Mouse (Mus musculus): Measurements from ENCODE around the gene Akr1d1. TPM values are rescaled to one million over a fixed set of nuclear protein-coding genes. Genes with fewer than 3 reads are reported as not detected.

Akr1d1 gene
- polyA plus RNA-seq (2012; rRNA removed) = not detected in 2 replicates

DNA sequence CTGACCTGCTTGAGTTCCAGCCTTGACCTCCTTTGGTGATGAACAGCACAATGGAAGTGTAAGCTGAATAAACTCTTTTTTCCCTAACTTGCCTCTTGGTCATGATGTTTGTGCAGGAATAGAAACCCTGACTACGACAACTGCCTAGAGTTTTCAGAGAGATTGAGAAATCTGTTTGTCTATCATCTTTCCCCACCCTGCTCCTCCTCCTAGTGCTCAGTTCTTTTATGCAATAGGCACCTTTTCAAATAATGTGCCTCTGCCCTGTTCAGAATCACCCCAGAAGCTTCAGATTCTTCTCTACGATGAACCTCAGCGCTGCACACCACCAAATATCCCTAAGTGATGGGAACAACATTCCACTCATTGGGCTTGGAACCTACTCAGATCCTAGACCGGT lies at the start of gene Akr1d1:
Gene Akr1d1, plus strand, starts transcription at position 234 of the 400 bp plus-strand sequence.
- DNase-seq (ENCODE audit: low read depth, low spot score) = no peak
- 95% methylated on average over 4 of the region's 4 CpGs for WGBS

DNA sequence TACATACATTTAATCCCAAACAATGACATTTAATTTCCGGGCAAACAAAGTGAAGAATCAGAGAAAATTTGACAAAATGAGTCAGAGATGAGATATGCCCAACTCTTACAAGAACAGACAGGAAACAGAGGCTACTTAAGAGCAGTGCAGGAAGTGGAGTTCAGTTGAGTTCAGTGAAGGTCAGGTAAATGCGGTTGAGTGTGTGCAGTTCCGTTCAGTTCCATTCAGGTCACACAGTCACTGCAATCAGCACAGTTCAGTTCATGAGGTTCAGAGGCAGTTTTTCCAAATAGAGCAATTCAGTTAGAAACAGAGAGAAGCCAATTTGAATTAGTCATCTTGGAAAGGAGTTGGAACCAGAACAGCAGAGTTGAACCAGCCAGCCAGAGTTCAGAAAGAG lies 48.8 kb upstream of the Akr1d1 start:
- DNase-seq (ENCODE audit: low read depth, low spot score) = no peak
- WGBS = 89% methylated on average over 3 of the region's 3 CpGs

DNA sequence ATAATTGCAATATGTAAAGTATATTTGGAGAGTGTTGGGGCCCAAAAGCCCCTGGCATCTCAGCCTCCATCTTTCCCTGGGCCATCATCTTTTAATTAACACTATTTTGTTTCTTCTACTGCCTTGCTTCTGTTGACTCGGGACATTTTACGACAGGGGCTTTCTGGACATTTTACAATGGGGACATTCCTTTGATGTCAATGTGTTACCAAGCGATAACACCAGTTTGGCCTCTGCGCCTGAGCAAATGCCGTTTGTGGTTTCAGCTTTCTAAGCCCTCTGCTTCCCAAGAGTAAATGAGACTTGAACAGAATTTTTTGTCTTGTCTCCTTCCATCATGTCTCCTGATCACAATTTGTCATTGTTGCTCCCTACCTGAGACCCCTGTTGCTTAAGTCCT lies 46.7 kb upstream of the Akr1d1 start:
- no peak for DNase-seq (ENCODE audit: low read depth, low spot score)
- 22% methylated on average over 5 of the region's 5 CpGs for WGBS

DNA sequence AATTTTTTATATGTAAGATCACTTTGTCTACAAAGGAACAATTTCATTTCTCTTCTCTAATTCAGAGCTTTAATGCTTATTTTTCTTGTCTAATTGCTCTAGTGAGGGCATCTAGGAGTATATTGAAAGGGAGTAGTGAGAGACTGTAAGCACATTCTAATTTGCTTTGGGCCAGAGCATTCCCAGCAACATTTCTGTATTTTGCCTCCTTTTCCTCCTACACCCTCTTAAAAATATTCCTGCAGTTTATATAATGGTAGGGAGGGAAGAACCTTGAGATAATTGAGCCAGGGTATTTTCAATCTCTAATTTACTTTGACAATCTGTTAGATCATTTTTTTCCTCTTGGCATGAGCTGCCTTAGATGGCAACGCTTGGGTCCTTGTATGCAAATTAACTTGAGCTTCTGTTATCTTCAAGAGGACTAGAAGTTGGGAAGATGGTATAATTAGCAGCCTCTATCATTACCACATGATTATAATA lies 45.3 kb upstream of the Akr1d1 start:
- DNase-seq (ENCODE audit: low read depth, low spot score) = no peak
- WGBS = 73% methylated on average over 1 of the region's 1 CpGs

DNA sequence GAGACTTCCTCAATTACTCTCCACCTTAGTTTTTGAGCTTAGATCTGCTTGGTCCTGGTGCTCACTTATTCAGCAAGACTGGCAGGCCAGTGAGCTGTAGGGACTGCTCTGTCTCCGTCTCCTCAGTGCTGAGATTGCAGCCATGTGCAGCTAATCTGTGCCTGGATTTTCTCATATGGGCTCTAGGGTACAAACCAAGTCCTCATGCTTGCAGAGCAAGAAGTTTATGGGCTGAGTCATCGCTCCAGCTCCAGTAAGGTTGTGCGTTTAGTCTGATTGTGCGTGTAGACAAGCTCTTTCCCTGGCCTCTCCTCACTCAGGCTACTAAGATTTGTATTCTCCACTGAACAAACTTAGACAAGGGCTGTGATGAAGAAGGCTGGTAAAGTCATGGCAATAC lies 43.5 kb upstream of the Akr1d1 start:
- WGBS = 40% methylated on average over 4 of the region's 4 CpGs

DNA sequence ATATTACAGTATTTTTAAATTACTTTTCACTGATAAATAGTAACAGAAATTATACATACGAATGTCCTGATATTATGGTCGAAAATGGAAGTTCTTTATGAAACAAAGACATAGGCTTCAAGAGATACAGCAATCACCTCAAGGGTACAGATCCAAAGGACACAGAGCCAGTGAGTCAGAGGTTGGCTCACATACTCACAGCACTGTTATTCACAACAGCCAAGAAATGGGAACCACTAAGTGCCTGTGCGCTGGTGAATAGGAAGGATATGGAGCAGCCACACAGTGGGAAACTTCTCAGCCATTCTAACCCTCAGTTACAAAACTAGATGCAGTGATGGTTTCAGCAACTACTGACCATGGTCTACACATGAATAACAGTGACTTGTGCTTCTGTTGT lies 37.7 kb upstream of the Akr1d1 start:
- no peak for DNase-seq (ENCODE audit: low read depth, low spot score)
- 86% methylated on average over 3 of the region's 3 CpGs for WGBS

More for the DNA sequence above, 43.5 kb upstream of the Akr1d1 start:
- no peak for DNase-seq (ENCODE audit: low read depth, low spot score)

DNA sequence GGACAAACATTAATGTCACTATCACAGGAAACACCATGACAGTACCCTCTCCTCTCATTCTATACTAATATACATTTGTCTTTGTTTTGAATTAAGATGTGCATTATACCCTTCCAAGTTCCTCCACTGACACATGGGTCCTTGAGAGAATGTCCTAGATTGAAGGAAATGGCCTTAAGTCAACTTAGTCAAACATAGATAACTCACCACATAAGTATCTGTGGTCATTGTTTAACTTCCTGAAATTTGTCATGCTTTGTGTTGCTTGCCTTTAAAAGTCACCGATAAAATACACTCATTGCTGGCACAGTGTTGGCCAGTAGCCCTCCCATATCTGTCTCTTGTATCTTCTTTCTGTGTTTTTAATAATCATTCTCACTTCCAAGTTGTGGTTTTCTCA lies 35.0 kb upstream of the Akr1d1 start:
- no peak for DNase-seq (ENCODE audit: low read depth, low spot score)
- WGBS = 17% methylated on average over 1 of the region's 1 CpGs

DNA sequence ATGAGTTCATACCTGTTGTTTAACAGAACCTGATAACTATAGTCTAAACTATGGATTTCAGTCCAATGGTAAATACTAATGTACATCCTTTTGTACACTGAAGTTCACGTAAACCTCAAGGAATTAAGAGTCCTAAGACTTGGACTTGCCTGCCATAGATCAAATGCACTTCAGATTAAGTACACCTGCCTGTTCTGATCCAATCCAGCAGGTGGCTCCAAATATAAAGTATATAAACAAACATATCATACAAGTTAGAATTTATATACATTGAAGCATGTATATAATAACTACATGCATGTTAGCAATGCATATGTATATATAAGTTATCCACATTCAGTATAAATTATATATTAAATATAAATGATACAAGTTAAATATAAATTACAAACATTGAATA lies 33.1 kb upstream of the Akr1d1 start:
- DNase-seq (ENCODE audit: low read depth, low spot score) = no peak
- 76% methylated on average over 1 of the region's 1 CpGs for WGBS

DNA sequence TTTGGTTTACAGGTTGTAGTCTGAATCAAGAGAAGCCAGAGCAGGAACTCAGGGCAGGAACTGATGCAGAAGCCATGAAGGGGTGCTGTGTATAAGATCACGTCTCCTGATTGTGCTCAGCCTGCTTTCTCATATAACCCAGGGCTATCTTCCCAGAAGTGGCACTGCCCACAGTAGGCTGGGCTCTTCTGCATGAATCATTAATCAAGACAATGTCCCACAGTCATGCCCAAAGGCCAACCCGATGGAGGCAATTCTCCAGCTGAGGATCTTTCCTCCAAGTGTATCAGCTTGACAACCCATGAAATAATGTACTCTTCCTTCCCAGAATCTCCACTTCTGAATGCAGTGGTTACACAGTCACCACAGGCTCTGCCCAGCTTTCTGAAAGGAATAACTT lies 24.4 kb upstream of the Akr1d1 start:
- WGBS = 66% methylated on average over 2 of the region's 2 CpGs
- DNase-seq (ENCODE audit: low read depth, low spot score) = no peak

DNA sequence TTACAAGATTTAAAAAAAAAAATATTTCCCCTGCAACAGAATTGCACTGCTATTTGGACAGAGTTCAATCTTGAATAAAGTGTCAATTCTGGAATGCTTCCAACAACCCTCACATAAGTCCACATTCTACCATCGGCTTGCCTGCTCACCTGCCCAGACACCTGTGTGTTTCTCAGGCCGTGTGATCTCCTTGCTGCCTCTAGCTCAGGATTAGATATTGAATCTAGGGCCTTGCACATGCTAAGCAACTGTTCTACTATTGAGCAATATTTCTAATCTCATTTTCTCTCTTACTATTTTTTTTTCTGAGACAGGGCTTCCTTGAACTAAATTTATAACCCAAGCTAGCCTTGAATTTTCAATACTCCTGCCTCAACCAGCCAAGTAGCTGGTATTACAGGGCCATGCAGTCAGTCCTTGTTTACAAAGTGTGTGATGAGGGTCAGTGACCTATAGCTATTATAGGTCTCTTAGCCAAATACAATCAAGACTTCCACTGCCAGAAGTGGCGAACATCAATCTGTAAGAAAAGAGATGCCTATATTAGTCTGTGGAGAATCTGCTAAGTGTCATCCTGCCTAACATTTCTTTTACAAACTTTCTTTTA lies 23.0 kb upstream of the Akr1d1 start:
- no peak for DNase-seq (ENCODE audit: low read depth, low spot score)
- WGBS = 24% methylated on average over 3 of the region's 3 CpGs

DNA sequence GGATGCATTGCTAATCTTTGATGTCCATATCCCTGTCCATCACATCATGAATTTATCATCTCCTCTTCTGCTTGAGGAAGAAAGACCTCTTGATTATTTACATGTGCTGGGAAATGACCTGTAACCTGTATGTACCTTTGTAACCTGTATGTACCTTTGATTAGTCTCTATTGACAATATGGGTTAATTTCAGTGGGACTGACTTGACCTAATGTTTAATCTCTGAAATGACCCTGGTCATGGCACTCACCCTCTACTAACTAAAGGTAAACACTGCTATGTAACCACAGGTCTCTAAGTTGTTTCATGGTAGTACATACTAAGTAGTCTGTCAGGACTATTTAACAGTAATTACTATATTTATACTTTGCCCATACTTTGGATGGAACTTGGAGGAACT lies 19.2 kb upstream of the Akr1d1 start:
- DNase-seq (ENCODE audit: low read depth, low spot score) = no peak

DNA sequence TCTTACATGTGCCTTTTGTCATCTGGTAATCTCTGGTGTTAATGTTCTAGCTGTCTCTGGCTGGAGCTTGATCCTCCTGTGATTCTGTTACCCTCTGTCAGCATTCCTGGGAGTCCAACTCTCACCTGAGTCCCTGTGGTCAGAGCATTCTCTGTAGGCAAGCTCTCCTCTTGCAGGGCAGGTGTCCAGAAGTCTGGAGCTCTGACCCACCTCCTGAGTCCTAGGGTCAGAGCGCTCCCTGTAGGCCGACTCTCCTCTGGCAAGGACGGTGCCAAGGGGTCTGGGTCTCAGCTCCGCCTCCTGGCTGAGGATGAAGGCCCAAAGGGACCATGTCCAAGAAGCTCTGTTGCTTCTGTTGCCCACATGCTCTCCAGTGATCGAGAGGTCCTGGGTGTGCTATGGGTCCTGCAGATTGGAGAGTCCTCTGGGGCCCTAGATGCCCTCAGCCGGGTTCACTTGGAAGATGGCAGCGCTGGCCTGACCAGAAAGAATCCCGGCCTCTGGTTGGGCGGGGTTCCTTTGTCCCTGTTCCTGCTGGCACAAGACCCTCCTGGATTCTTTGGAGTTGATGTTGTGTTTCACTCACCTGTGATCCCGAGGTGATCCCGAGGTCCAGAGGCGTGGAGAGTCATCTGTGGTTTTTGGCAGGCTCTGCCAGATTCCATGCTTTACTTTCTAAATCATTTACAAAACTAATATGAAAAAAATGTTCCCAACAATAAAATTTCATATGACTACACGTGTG lies 9.2 kb upstream of the Akr1d1 start:
- WGBS = 80% methylated on average over 13 of the region's 13 CpGs
- no peak for DNase-seq (ENCODE audit: low read depth, low spot score)

DNA sequence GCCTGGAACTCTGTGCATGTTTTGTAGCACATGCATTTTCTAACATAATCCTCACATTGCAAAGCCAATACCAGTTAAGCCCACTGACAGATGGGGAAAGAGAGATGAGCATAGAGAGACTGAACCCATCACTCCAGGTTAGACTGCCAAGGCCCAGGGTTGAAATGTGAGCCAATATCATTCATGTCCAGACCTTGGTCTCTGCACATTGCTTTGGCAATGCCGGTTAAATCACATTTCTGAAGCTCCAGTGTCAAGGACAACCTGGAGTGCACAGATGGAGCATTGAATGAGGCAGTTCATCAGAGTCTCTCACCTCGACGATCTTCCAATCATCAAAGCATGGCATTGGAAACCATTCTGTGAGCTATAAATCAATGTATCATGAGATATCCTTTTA lies 2.1 kb downstream of the Akr1d1 start:
- no peak for DNase-seq (ENCODE audit: low read depth, low spot score)
- WGBS = 97% methylated on average over 3 of the region's 3 CpGs

DNA sequence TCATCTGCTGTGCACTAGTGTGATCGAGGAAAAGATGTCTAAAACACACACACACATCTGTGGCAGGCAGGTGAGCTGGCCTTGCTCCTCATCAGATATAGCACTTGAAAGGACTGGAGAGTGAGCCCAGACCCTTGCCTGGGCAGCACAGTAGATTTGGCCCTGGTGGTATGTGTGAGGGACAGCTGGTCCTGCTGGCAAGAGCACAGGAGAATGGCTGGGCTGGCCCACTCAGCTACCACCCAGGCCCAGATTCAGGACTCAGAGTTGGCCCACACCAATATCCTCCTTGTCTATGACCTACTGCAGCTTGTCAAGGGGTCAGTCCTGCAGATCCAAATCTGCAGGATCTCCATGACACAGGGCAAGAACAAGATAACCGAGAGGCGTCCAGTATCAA lies 6.9 kb downstream of the Akr1d1 start:
- WGBS = 85% methylated on average over 3 of the region's 3 CpGs
- DNase-seq (ENCODE audit: low read depth, low spot score) = no peak

DNA sequence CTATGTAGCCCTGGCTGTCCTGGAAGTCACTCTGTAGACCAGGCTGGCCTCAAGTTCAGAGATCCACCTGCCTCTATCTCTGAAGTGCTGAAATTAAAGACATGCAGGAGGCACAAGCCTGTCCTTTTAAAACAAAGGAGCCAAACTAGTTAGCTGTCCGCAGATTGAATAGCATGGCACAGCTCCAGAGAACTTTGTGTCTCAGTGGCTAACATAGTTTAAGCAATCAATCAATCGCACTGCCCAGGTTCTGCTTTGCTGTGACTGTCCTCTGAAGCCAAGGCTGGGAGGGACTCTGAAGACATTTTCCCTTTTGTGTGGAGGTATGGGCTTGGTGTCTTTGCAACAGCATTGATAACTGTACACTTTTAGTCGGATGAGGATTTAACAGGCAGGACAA lies 7.8 kb downstream of the Akr1d1 start:
- DNase-seq (ENCODE audit: low read depth, low spot score) = no peak
- 78% methylated on average over 3 of the region's 3 CpGs for whole genome bisulfite sequencing

DNA sequence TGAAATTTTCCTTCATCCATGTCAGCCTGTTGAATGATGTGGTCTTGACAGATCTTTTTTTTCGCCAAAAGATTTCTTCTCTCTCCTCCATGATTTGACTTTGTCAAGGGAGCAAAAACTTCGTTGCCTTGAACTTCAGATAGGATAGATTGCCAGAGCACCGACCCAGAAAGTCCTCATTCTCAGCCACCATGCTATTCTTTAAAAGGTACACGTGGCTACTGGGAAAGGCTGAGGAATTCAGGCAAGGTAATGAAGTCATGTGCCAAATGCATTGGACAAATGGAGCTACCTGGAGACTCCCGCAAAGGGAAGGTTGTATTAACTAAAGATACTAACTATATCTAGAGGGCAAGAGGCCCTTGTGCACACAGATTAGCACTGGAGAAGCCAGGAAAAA lies 8.8 kb downstream of the Akr1d1 start:
- 89% methylated on average over 5 of the region's 5 CpGs for WGBS
- DNase-seq (ENCODE audit: low read depth, low spot score) = no peak

DNA sequence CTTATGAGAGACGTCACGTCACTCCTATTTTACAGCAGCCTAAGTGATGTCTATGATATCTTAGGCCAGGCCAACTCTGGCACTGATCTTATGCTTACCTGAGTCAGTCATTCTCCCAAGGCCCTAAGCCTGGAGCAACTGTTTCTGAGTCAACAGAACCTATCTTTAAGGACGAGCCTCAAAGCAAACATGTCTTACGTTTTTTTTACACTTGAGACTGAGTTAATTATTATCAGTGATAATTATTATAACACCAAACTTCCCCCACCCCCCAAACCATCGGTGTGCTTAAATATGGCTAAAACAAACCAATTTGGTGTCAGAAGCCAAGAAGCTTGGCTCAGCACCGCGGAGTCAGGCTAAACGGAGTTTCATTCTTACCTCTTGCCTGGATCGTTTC lies 9.4 kb downstream of the Akr1d1 start:
- no peak for DNase-seq (ENCODE audit: low read depth, low spot score)
- 48% methylated on average over 9 of the region's 9 CpGs for WGBS

DNA sequence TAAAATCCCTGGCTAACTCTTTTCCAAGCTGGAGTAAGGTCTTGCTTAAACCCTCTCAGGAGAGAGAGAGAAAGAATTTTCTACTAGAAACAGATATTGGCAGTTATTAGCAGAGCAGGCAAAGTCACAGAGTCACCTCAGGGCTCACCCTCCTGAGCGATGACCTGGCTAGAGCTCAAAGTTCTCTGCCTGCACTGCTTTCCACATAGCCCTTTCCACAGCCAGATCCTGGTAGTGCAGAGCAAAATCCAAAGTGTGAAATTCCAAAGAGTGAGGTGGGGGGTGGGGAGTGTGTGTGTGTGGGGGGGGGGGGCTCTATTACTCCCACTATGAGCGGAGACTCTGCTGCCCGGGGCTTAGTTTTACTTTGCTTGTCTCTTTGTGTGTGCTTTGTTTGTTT lies 10.1 kb downstream of the Akr1d1 start:
- no peak for DNase-seq (ENCODE audit: low read depth, low spot score)
- 69% methylated on average over 3 of the region's 3 CpGs for WGBS

DNA sequence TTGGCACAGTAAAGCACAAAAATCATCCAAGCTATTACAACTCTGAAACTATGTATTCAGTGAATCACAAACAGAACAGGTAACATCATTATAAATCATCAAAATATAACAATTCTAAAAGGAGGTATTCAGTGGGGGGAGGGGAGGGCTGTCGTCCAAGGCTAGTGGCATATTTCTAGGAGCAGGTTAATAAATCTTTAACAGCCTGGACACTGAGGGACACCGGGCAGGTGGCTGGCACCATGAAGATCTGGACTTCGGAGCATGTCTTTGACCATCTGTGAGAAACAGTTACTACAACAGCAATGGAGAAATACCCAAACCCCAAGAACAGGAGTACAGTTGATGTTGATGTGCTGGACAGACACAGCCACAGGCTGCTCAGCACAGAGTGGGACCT lies 11.2 kb downstream of the Akr1d1 start:
- 60% methylated on average over 3 of the region's 3 CpGs for WGBS
- DNase-seq (ENCODE audit: low read depth, low spot score) = no peak

DNA sequence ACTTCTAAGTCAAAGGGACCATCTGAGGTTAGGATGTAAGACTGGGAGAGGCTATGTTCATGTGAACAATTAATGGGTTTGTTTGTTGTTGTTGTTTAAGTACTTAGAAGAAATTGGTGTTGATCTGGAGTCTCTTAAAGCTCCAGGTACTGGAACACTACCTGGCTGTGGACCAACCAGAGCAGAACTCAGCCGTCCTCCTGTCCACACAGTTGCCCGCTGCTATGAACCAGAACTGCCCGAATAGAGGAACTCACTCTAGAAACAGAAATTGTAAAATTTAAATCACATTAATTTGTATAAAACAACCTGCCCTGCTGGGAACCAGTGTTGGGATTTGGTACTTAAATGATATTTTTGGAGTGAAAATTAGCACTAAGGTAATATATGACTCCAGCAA lies 12.2 kb downstream of the Akr1d1 start:
- no peak for DNase-seq (ENCODE audit: low read depth, low spot score)
- WGBS = 93% methylated on average over 3 of the region's 3 CpGs

DNA sequence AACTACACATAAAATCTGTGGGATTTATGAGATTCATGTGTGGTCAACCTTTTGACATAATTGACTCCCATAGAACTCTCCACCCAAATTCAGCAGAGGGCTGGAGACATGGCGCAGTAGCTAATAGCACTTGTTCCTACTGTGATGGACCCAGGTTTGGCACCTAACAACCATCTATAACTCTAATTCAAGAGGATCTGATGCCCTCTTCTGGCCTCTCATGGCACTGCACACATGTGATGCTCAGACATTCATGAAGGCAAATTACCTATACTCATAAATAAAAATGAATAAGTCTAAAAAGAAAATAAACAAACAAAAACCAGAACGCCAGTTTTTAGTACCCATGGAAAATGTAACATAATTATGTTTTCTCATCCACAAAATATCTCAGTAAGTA lies 22.8 kb downstream of the Akr1d1 start:
- 88% methylated on average over 2 of the region's 2 CpGs for WGBS
- DNase-seq (ENCODE audit: low read depth, low spot score) = no peak

DNA sequence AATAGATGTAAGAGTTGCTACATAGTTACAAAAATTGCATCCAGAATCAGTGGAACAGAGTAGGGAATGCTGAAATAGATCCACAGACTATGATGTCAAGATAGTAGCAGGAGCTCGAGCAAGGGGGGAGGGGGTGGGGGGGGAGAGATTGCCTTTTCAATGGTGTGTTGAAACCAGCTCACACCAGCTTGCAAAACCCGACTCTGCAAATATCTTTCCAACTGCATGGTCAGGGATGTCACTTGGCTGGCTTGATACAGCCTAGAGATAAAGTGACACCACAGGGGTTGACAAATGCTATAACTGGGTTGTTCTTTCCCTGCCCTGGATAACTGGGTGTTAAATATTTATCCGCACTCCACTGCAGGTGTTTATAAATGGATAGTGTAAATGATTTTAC lies 24.0 kb downstream of the Akr1d1 start:
- 75% methylated on average over 3 of the region's 3 CpGs for WGBS

More for the DNA sequence above, 24.0 kb downstream of the Akr1d1 start:
- DNase-seq (ENCODE audit: low read depth, low spot score) = no peak
